Mouse (Mus musculus) kidney, adult 2 months (tissue): Measurements from ENCODE around the gene Phyhd1.

Experiments used
- CTCF ChIP-seq: fragments of 200-500 bp; conservative IDR thresholded peaks from 2 replicates; pipeline ENCODE4 v1.5.1; 2011; ENCODE audit warnings: low read depth, mild to moderate bottlenecking, control low read depth, low read length, moderate library complexity, mixed read lengths; ENCODE audit not compliant: insufficient read depth, insufficient read length
- POLR2A ChIP-seq: fragments of 200-500 bp; IDR thresholded peaks from one replicate; pipeline ENCODE4 v1.6.1; 2011; ENCODE audit warnings: low read depth, low read length, control low read depth

DNA sequence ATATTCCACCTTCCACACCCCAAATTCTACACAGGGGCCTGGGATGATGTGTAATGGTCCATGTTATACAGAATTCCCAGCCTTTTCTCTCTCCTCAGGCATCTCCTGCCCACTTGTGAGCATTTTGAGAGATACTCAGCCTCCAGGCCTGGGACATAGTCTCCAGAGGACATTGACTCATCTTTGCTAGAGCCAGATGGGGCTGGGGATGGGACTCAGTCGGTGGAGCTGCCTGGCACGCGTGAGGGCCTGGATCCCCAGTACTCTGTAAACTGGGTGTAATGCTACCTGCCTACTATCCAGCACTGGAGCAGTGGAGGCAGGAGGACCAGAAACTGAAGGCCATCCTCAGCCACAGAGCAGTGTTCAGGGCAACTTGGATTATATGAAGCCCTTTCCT lies 16.8 kb upstream of the Phyhd1 start:
- TF ChIP-seq POLR2A = no peak
- no peak for TF ChIP-seq CTCF
